Comparison of ENCODE assay signal across 14 mouse cellular contexts in the genomic region with DNA sequence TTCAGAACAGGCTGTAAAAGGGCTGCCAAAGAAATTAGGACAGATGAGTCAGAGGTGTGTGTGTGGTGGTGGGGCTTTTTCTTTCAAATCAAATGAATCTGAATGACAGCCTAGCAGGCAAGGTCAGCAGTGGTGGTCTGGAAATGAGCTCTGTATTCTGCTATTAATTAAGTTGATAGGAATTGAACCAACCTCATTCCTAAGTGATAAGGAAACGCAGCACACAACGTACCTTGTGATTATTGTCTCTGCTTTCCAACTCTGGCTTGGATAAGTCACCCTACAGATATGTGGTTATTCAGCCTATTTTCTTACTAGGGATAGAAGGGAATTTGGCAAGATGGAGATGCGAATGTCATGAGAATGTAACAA. TPM values are rescaled to one million over a fixed set of nuclear protein-coding genes. Genes with fewer than 3 reads are reported as not detected.
A peak's percentile ranks its signal among the peaks of the same experiment; 100 is the strongest.
DNase-seq lines count a peak whose midpoint lies in the region; ATAC-seq and TF ChIP-seq lines count a peak whose summit lies in the region.
"Had no signal": no experiment of that assay in that cellular context is flagged by ENCODE, and none has a peak within 500 bp of the region (broad histone marks: within the 10 kb centered on the region; RNA-seq: fewer than 3 reads in every experiment).

No protein-coding gene starts in this region.

- TF ChIP-seq POLR2A in ES-Bruce4 (IDR thresholded peaks at IDR 0.05; ENCODE audit: insufficient read depth, low read length) = no peak

- 79% methylated on average over 3 of the region's 3 CpGs for WGBS in liver, embryonic 11.5 days
- 77% methylated on average over 3 of the region's 3 CpGs for WGBS in liver, postnatal 0 days (ENCODE audit: insufficient replicate concordance)
- WGBS in stomach, postnatal 0 days = 77% methylated on average over 3 of the region's 3 CpGs

- no peak for DNase-seq in liver, embryonic 11.5 days (ENCODE audit: low spot score)
- DNase-seq in liver = no peak
- DNase-seq in brain, adult 2 months (ENCODE audit: low read depth, low spot score) = peak; percentile 31
- no peak for DNase-seq in liver, postnatal 0 days
- no peak for DNase-seq in stomach, postnatal 0 days (ENCODE audit: low spot score)
- no peak for DNase-seq in urinary bladder, postnatal 10 days (ENCODE audit: low spot score)
- DNase-seq: cerebellum, postnatal 10 days; right cerebral cortex, adult 18-20 months; thymus, adult 18-20 months had no signal

- H3K36me3 ChIP-seq in liver, embryonic 11.5 days (ENCODE audit: control insufficient read depth, insufficient read depth, low read length) = no peaks in the 10 kb centered on the region
- H3K36me3 ChIP-seq in ES-Bruce4 (ENCODE audit: control insufficient read depth, insufficient read depth, low read length, poor library complexity, severe bottlenecking) = no peaks in the 10 kb centered on the region
- H3K36me3 ChIP-seq in liver, postnatal 0 days (replicated peaks; ENCODE audit: insufficient read depth, low read length) = no peaks in the 10 kb centered on the region
- H3K36me3 ChIP-seq in stomach, postnatal 0 days (ENCODE audit: control insufficient read depth, insufficient read depth, low read length) = no peaks in the 10 kb centered on the region
- H3K36me3 ChIP-seq: embryonic facial prominence, embryonic 15.5 days; forebrain, embryonic 15.5 days; limb, embryonic 10.5 days; midbrain, embryonic 12.5 days had no signal

- 0 out of 2 replicates have a peak overlapping the region, but pooled peaks have one; percentile 90 for H3K9ac ChIP-seq in liver, embryonic 11.5 days (ENCODE audit: low read depth, low read length)
- peak overlapping the region; percentile 94 for H3K9ac ChIP-seq in ES-Bruce4 (ENCODE audit: low read depth, poor library complexity, severe bottlenecking)
- H3K9ac ChIP-seq in liver, postnatal 0 days (replicated peaks) = peak overlapping the region; percentile 95; the same call in 1 of the 2 replicates
- H3K9ac ChIP-seq in stomach, postnatal 0 days (ENCODE audit: low read length) = no peak overlapping the region
- H3K9ac ChIP-seq: midbrain, embryonic 12.5 days had no signal

- H3K27me3 ChIP-seq in liver, embryonic 11.5 days (replicated peaks; ENCODE audit: control insufficient read depth, insufficient read depth, low read length) = no peaks in the 10 kb centered on the region
- no peaks in the 10 kb centered on the region for H3K27me3 ChIP-seq in ES-Bruce4 (ENCODE audit: control insufficient read depth, insufficient read depth, low read length, poor library complexity, severe bottlenecking)
- no peaks in the 10 kb centered on the region for H3K27me3 ChIP-seq in liver, postnatal 0 days (ENCODE audit: insufficient read depth, low read length)
- no peaks in the 10 kb centered on the region for H3K27me3 ChIP-seq in stomach, postnatal 0 days (ENCODE audit: control insufficient read depth, insufficient read depth, low read length)
- H3K27me3 ChIP-seq: embryonic facial prominence, embryonic 15.5 days; forebrain, embryonic 15.5 days; midbrain, embryonic 12.5 days had no signal

- no peaks in the 10 kb centered on the region for H3K9me3 ChIP-seq in liver, embryonic 11.5 days (ENCODE audit: control insufficient read depth, low read length)
- H3K9me3 ChIP-seq in ES-Bruce4 (replicated peaks; ENCODE audit: control insufficient read depth, insufficient read depth, low read length, poor library complexity, severe bottlenecking) = no peaks in the 10 kb centered on the region
- H3K9me3 ChIP-seq in liver, postnatal 0 days (ENCODE audit: low read length) = no peaks in the 10 kb centered on the region
- no peaks in the 10 kb centered on the region for H3K9me3 ChIP-seq in stomach, postnatal 0 days (ENCODE audit: control insufficient read depth, low read length)
- H3K9me3 ChIP-seq: embryonic facial prominence, embryonic 15.5 days; forebrain, embryonic 15.5 days; limb, embryonic 10.5 days; midbrain, embryonic 12.5 days had no signal

- no peak overlapping the region for H3K4me3 ChIP-seq in liver, embryonic 11.5 days (ENCODE audit: low read depth, low read length)
- no peak overlapping the region for H3K4me3 ChIP-seq in ES-Bruce4 (ENCODE audit: low read depth, low read length)
- H3K4me3 ChIP-seq in liver, postnatal 0 days (ENCODE audit: low read depth, low read length) = no peak overlapping the region
- no peak overlapping the region for H3K4me3 ChIP-seq in stomach, postnatal 0 days (ENCODE audit: low read depth, low read length)

- H3K27ac ChIP-seq in liver, embryonic 11.5 days (ENCODE audit: low read depth, low read length) = no peak overlapping the region
- H3K27ac ChIP-seq in ES-Bruce4 (ENCODE audit: insufficient read depth, low read length) = peak overlapping the region; percentile 48; the same call in 1 of the 2 replicates
- no peak overlapping the region for H3K27ac ChIP-seq in liver, postnatal 0 days (ENCODE audit: low read depth)
- no peak overlapping the region for H3K27ac ChIP-seq in stomach, postnatal 0 days (replicated peaks)
- H3K27ac ChIP-seq: embryonic facial prominence, embryonic 15.5 days had no signal

- peaks cover 3% of the 10 kb centered on the region; the same call in 1 of the 2 replicates for H3K4me1 ChIP-seq in liver, embryonic 11.5 days (replicated peaks; ENCODE audit: control insufficient read depth, insufficient read depth, low read length)
- H3K4me1 ChIP-seq in ES-Bruce4 (ENCODE audit: control insufficient read depth, insufficient read depth, low read length) = no peaks in the 10 kb centered on the region
- H3K4me1 ChIP-seq in liver, postnatal 0 days (ENCODE audit: insufficient read depth) = peaks cover 8% of the 10 kb centered on the region
- H3K4me1 ChIP-seq in stomach, postnatal 0 days (replicated peaks; ENCODE audit: control insufficient read depth, insufficient read depth) = no peaks in the 10 kb centered on the region

- TF ChIP-seq EP300 in ES-Bruce4 (IDR thresholded peaks at IDR 0.05; ENCODE audit: insufficient read depth, low read depth, low read length) = no peak
- no peak for TF ChIP-seq EP300 in liver, postnatal 0 days (IDR thresholded peaks at IDR 0.05; ENCODE audit: low read depth)
- no peak for TF ChIP-seq EP300 in stomach, postnatal 0 days (optimal IDR thresholded peaks at IDR 0.05)

- peak overlapping the region; percentile 87 for H3K4me2 ChIP-seq in liver, embryonic 11.5 days
- 0 out of 2 replicates have a peak overlapping the region, but pooled peaks have one; percentile 87 for H3K4me2 ChIP-seq in liver, postnatal 0 days (ENCODE audit: low read depth, low read length)
- no peak overlapping the region for H3K4me2 ChIP-seq in stomach, postnatal 0 days (replicated peaks; ENCODE audit: low read depth)

- no peak for TF ChIP-seq CTCF in ES-Bruce4 (IDR thresholded peaks at IDR 0.05; ENCODE audit: low read depth, low read length)
- no peak for TF ChIP-seq CTCF in liver, postnatal 0 days (IDR thresholded peaks at IDR 0.05; ENCODE audit: low read depth)
- no peak for TF ChIP-seq CTCF in stomach, postnatal 0 days (IDR thresholded peaks at IDR 0.05; ENCODE audit: low read depth)

- no peak for ATAC-seq in liver, embryonic 11.5 days (replicated peaks; ENCODE audit: low FRiP score)
- no peak for ATAC-seq in liver, postnatal 0 days
- ATAC-seq in stomach, postnatal 0 days (ENCODE audit: low FRiP score, low TSS enrichment) = no peak

RNA-seq across cellular contexts. Expression of gene Rufy1, which starts 1.1 kb away (rescaled TPM):
- 18.7 and 19.2 TPM in 2 replicates for polyA plus RNA-seq in liver, embryonic 11.5 days (2014; fragmentation: Nextera tagmentation; extraction: Ambion mirVana)
- polyA plus RNA-seq in ES-Bruce4 (2011; ENCODE audit: insufficient read depth, insufficient read length, low read depth, missing spikeins) = 13.0 and 13.8 TPM in 2 replicates
- 7.1 and 7.9 TPM in 2 replicates for polyA plus RNA-seq in liver, postnatal 0 days (2015; fragmentation: Nextera tagmentation; extraction: Ambion mirVana)
- 18.7 and 22.8 TPM in 2 replicates for polyA plus RNA-seq in stomach, postnatal 0 days (2015; fragmentation: Nextera tagmentation; extraction: Ambion mirVana)

RNA-seq across cellular contexts. Expression of gene Hnrnph1, which starts 55.3 kb away (rescaled TPM):
- polyA plus RNA-seq in liver, embryonic 11.5 days (2014; fragmentation: Nextera tagmentation; extraction: Ambion mirVana) = 341 and 346 TPM in 2 replicates
- 531 and 559 TPM in 2 replicates for polyA plus RNA-seq in ES-Bruce4 (2011; ENCODE audit: insufficient read depth, insufficient read length, low read depth, missing spikeins)
- 70.1 and 71.1 TPM in 2 replicates for polyA plus RNA-seq in liver, postnatal 0 days (2015; fragmentation: Nextera tagmentation; extraction: Ambion mirVana)
- 113 and 115 TPM in 2 replicates for polyA plus RNA-seq in stomach, postnatal 0 days (2015; fragmentation: Nextera tagmentation; extraction: Ambion mirVana)
